Mouse (Mus musculus) cerebellum, postnatal 36 days (tissue): Measurements from ENCODE around the gene Slc25a19.

ENCODE experiments used
- DNase-seq, 2 experiments: peaks; one replicate each; pipeline ENCODE4 v3.0.0; 2021 to 2022; ENCODE audit warnings: mixed read lengths in 2 of 2

Gene Slc25a19

DNA sequence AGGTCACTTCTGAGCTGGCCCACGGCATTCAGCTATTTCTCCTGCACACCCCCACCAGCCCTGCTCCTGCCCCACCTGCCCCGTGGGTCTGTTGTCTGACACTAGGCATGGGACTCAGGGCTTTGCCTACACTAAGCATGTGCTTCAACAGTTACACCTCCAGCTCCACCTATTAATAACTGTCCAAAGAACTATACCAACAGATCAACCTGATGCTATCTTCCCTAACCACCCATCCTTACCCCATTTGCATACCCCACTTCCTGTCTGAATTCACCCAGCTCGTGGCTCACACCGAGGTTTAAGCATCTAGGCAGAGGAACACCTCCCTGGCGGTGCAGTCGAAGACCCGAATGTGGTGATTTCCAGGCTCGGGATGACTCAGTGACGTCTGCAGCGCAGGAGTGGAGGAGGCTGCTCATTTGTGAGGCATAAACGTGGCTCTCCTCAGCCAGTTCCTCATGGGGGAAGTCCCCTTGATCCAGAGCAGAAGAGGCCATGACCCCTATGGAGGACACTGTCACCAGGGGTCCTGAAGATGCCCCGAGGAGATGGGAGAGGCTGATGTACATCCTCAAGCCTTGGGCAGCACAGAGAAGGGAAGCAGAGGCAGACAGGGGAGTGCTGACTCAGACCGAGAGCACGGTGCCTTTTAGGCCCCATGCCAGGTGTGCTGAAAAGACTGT, 13.0 kb upstream of the Slc25a19 start:
- DNase-seq: no peak

DNA sequence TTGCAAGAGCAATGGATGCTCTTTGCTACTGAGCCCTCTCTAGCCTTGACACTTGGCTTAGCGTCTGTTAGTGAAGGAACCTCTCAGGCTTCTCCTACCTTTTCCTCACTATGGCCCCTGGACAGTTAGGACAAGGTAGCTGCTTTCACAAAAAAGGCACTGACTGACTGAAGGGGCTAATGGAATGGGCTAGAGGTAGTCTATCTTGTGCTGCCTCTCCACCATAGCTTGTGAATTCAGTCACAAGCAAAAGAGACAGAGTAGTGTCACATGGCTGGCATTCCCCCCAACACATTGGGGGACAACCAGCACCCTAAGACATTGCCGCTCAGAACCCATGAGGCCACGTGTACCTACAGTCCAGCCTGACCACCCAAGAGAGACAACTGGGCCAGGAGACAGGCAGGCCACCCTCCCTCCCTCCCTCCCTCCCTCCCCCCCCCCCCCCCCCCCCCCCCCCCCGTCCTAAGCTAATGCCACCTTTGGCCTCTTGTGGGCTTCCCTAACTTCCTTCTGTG, 12.3 kb upstream of the Slc25a19 start:
- DNase-seq: no peak

DNA sequence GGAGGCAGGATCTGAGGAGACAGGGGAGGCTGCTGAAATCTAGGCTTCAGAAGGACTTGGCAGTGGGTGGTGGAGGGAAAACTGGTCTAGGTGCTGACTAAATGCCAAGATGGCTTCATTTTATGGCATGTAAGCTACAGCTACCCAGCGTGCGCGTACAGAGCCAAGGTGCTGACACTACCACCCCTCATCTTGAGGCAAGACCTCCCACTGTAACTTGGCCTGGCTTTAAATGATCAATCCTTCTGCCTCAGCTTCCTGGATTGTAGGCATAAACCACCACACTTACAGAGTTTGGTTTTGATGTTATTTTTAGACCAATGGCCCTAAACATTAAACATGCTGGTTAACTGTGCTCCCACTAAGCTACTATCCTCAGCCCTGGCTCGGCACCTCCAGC, 11.4 kb upstream of the Slc25a19 start:
- no peak for DNase-seq

DNA sequence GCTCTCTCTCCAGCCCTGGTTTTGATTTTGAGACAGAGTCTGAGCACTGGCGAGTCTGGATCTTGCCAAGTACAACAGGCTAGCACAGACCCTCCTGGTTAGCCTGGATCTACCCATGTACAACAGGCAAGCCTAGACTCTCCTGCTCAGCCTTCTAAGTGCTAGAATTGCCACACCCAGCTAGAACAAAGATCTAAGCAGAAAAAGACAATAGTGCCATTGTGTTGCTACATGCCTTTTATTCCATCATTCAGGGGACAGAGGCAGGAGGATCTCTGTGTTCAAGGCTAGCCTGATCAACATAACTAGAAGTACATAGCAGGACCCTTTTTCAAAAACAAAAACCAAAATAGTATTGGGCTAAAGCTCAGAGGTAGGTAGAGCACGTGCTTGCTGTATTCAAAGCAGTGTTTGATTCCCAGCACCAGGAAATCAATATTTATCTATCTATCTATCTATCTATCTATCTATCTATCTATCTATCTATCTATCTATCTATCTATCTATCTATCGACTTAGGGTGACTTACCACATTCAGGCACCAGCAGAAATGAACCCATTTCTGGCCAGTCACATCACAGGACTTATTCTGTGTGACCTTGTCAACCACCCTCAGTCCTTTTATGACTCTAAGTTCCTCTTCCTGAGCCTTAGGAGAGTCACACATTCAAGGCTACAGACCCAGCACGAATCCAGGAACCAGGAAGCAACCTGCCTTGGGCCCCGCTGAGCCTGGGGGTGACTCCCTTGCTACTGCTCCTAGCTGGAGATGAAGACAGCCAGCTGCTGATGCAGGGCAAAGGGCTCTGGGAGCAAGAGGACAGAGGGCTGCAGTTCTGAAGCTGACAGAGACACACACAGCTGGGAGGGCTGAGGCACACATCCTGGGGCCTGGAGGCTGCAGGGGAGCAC, 10.7 kb upstream of the Slc25a19 start:
- DNase-seq: no peak

DNA sequence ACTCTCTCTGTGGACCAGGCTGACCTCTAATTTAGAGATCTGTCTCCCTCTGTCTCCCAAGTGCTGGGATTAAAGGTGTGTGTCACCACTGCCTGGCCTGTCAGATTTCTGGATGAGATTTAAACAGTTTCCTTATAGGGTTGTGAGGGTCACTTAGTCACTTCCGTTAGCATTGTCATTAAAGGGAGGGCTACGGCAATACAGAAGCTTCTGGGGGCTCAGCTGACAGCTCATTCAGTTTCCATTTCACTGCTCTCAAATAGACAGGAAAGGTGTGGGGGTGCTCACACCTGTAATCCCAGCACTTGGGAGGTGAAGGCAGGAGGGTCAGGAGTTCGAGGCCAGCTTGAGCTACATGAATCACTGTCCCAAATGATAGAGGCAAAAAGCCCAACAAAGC, 8.9 kb upstream of the Slc25a19 start:
- no peak for DNase-seq

DNA sequence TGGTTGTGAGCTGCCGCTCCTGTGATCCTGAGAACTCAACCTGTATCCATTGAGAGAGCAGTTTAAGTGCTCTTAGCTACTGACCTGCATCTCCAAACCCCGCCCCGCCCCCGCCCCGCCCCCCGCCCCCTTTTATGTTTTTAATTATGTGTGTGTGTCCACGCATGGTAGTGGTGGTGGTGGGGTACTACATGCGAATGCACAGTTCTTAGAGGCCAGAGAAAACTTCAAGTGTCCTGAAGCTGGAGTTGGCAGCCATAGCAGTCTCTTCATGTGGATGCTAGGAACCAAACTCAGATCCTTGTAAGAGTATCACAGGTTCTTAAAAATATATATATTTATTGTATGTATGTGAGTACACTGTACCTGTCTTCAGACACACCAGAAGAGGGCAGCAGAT, 7.4 kb upstream of the Slc25a19 start:
- no peak for DNase-seq

DNA sequence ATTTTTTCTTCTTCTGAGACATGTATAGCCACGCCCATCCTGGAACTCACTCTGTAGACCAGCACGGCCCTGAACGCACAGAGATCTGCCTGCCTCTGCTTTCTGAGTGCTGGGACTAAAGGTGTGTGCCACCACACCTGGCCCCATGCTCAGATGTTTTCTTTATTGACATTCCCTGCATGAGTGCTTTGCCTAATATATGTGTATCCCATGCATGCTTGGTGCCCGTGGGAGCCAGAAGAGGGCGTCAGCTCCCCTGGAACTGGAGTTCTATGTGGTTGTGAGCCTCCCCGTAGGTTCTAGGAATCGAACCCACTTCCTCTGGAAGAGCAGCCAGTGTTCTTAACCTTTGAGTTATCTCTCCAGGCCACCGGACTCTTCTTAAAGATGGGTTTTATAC, 6.9 kb upstream of the Slc25a19 start:
- DNase-seq: no peak

DNA sequence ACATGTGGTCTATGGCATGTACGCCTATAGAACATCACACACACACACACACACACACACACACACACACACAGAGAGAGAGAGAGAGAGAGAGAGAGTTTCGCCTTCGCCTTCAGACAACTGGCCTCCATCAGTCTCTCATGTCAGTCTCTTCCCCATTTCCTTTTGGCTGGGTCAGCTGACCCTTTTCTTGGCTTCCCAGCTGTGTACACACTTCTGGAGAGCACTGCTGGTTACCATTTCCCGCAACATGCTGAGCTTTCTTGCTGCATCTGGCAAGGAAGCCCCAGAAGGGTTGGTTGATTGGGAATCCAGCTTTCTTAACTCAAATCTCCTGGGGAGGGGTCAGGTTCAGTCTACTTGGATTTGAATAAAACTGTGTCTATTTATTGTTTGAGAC, 6.0 kb upstream of the Slc25a19 start:
- DNase-seq: no peak

DNA sequence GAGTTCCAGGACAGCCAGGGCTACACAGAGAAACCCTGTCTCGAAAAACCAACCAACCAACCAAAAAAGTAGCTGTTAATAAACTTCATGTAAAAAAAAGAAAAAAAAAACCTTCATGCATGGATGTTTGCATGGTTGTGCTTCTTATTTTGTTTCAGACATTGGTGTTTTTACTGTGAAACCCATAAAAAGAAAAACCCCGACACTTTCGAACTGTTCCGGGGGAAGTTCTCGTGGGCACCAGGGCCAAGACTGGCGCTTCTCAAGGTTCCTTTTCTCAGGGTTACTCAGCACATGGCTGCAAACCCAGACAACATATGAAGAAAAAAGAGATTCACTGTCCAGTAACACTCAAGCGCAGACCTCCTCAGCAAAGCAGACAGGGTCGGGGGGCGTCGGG, 4.8 kb upstream of the Slc25a19 start:
- no peak for DNase-seq

DNA sequence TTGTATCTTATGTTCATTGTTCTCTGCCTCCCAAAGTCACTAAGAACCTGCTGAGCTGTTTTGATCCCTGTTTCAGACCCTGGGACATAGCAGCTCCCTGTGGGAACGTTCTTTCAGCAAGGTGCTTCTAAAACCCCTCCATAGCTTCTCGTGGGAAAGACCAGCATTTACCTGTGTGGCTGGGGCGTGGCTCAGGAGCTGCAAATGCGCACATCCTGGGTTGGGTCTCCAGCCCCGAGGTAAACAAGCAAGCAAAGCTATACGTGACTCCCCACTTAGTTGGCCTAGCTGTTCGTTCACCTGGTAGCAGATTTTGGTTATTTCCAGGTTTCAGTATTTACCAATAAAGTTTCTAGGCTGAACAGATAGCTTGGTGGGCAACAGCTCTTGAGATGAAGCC, 4.2 kb upstream of the Slc25a19 start:
- DNase-seq: no peak

DNA sequence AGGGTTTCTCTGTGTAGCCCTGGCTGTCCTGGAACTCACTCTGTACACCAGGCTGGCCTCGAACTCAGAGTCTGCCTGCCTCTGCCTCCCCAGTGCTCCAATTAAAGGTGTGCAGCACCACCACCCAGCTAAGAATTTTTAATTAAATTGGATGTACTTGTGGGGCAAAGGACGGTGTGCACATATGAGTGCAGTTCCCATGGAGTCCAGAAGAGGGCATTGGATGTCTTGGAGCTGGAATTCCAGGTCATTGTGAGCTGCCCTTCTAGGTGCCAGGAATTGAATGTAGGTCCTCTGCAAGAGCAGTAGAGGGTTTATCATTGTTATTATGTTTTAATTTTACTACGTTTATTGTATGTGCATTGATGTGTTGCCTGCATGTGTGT, 3.4 kb upstream of the Slc25a19 start:
- peak; percentile 40 to 58 for DNase-seq

DNA sequence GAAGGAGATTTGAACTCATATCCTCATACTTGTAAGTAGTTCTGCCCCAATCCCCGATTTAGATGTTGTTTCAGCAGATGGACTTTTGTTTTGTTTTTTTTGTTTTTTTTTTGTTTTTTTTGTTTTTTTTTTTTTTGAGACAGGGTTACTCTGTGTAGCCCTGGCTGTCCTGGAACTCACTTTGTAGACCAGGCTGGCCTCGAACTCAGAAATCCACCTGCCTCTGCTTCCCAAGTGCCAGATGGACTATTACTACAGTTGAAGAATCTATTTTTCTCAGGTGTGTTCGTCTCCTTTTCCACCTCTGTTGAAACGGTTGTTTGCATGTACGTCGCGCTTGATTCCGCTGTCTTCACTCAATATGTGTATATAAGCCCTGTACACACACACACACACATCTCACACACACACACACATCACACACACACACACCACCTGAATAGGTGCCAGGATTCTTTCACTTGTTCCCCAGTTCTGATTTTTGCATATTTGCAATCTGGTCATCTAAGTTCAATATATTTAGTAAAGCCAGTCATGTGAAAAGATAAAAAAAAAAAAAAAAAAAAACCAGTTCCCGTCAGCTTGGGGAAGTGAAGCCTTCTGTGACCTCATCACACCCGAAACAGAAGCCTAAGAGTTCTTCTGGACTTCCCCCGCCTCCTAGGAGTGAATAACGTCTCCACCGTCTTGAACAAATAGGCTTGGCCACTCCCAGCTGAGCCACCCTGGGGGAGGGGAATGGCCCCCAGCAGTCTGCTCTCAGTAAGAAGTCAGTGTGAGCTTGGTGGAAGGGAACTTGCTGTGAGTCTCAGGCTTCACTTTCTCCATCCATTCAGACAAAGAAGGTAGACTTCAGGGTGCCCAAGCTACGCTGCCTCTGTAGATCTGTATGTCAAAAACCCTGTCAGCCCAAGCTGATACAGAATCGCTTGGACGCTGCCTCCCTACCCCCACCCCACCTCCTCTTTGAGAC, 2.7 kb upstream of the Slc25a19 start:
- DNase-seq: no peak

DNA sequence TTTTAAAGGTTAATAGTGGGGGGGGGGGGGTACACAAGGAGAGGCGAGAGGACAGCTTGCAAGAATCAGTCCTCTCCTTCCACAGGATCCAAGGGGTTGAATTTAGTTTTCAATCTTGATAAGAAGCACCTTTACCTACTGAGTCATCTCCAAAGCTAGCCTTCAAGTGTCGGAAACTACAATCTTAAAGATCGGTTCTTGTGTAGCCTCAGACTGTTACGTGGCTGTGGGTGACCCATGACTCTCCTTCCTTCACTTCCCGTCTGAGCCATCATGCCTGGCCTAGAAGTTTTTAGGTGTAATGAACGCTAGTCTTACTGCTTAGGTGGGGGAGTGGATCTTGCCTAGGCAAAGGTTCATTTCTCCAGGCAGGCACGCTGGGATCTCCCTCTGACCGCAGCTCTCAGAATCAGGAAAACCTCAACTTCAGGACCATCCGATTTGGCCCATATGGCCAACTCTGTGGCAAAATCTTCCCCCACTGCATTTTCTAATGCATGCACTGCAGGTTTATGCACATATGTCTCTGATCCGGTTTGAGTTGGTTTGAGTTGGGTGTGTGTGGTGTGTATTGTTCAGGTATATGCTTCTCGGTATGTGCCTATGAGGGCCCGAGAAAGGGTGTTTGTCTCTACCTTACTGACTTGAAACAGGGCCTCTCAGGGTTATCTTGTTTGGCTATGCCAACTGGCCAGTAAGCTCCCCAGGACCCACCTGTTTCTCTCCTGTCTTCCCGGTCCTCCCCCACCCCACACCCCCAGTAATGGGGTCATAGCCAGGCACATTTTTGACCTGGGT, 1.8 kb upstream of the Slc25a19 start:
- no peak for DNase-seq

DNA sequence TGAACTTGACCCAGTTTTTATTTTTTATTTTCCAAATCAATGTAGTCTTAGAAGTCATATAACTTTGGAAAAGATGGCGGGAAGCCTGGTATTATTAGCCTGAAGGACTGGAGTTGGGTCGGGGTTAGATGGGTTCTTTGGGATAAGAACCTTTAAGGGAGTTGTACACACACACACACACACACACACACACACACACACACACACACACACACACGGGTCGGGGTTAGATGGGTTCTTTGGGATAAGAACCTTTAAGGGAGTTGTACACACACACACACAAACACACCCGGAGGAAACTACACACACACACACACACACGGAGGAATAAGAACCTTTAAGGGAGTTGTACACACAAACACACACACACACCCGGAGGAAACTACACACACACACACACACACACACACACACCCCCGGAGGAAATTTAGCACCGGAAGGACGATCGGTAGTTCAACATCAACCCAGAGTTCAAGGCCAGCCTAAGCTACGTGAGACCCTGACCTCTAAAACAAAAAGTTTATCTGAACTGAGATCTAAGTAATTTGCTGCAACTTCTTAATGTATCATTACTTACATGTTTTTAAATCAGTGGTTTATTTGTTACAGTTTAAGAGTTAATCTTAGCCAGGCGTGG, 488 bp upstream of the Slc25a19 start:
- DNase-seq: no peak

DNA sequence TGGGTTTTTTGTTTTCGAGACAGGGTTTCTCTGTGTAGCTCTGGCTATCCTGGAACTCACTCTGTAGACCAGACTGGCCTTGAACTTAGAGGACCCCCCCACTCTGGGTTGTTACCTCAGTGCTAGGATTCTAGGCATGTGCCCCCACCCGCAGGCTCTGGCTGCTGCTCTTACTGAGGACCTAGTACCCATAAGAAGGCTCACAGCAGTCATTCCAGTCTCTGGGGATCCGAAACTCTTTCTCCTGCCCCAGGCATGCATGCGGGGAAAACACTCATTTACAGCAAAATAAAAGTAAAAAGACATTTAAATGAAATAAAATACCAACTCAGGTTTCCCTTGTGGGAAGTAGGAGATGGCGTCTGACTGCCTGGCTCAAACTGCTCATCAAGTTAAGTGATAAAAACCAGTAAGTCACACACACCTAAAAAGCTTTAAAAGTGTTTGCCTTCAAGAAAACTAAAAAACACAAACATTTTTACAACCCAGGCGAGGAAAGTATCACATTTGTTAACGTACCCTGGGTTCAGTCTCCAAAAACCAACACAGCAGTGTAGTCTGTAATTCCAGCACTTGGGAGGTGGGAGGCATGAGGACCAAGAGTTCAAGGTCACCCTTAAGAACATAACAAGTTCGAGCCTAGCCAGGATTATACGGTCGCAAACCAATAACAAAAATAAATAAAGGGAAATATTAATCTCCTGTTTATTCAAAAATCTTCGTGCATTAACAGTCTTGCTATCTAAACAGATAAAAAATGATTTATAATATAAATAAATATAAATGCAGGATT, 1.1 kb downstream of the Slc25a19 start:
- DNase-seq: no peak

DNA sequence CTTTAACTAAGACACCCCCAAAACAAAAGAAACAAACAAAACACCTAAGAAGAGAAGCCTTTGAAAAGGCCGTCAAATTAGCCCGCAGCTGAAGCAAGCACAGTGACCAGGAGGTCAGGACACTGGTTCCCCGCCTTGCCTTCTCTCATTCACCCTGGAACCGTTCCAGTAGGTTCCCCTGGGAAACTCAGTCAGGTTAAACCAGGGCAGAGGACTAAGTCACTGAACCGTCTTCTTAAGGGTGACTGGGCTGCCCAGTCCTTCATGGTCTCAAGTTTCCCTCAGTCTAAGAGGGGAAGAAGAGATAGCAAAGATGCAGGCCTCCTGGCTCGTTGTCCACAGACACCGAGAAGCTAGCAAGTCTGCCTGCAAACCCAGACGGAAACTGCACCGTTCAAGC, 2.2 kb downstream of the Slc25a19 start:
- DNase-seq: no peak

DNA sequence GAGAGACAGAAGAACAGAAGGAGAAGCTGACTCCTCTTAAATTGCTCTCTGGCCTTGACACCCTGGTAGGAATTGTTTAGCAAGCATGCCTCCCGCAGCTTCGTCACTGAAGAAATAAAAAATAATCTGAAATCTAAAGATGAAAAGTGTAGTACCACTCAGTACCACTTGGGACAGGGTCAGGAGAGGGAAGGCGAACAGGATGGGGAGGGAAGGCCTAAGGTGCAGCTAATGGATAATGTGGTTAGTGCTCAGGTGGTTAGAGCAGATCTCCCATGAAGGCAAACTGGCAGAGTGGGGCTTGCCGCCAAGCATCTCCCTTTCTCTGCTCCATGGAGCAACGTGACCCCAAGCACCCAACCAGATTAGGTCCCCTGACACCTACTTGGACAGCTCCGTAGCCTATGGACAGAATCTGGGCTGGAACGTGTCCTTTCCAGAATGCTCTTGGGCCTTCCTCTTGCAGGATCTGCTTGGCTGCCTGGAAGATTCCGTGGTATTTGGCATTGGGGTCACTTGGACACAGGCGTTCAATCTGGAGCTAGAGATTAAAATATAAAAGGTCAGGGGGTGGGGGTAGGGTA, 4.5 kb downstream of the Slc25a19 start:
- no peak for DNase-seq

DNA sequence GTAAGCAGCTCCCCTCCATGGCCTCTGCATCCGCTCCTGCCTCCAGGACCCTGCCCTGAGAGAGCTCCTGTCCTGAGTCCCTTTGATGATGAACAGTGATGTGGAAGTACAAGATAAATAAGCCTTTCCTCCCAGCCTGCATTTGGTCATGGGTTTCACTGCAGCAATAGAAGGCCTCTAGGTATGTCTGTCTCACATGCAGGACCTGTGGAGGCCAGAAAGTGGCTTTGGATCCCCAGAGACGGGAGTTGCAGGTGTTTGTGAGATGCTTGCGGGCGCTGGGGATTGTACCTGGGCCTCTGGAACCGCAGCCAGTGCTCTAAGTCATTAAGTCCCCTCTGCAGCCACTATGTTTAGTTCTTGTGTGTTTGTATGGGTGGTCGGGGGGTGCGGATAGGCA, 8.1 kb downstream of the Slc25a19 start:
- DNase-seq: no peak

DNA sequence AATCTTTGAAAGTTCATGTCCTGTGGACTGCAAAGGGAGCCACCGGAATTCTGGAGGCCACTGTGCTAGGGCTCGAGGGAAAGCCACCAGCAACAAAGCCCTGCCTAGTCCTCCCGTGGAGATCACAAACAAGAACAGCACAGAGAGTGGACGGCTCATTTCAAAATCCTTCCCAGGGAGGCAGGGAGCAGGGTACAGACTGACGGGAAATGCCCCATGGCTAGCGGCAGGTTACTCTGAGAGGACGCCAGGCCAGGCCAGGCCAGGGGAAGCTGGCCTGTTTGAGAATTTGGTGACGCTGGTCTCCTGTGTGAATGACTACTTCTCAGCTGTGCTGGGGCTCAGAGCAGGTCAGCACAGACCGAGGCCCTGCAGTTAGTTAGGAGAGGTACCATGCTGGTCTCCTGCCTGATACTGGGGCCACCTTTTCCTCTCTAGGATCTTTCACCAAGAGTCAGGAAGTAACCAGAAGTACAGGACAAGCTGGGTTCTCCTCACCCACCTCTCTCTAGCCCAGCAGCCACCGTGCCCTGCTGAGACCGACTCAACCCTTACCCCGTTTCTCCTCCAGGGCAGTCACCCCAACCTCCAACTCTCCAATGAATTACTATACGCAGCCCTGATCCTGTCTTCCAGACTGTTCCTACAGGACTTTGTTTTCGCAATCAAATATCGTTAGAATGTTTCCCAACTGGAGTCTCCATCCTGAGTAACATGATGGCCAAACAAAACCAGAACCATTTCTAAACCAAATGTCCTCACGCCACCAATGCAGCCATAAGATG, 9.2 kb downstream of the Slc25a19 start:
- no peak for DNase-seq

DNA sequence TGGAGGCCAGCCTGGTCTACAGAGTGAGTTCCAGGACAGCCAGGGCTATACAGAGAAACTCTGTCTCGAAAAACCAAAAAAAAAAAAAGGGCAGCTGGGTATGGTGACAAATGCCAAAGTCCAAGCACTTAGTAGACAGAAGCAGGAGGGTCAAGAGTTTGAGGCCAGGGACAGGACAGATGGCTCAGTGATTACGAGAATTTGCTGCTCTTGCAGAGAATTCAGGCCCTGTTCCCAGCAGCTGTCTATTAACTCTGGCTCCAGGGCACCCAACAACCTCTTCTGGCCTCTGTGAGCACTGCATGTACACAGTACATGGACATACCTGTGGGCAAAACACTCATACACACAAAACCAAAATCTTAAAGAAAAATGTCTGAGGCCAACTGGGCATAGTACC, 10.1 kb downstream of the Slc25a19 start:
- DNase-seq: no peak
